Mouse (Mus musculus): ENCODE data around the gene Eno3. TPM values are rescaled to one million over a fixed set of nuclear protein-coding genes. Genes with fewer than 3 reads are reported as not detected.

Gene Eno3
- polyA plus RNA-seq, 1 experiment from 2014 or later = 38.2 TPM

- H3K36me3 ChIP-seq = no peaks in the 10 kb centered on the region
- H3K4me3 ChIP-seq (replicated peaks) = no peak overlapping the region
- no peak overlapping the region for H3K27ac ChIP-seq
- no peaks in the 10 kb centered on the region for H3K27me3 ChIP-seq
- no peak for ATAC-seq (ENCODE audit: insufficient number of reproducible peaks, insufficient read depth, low FRiP score, low TSS enrichment, low read depth)
- H3K9ac ChIP-seq (replicated peaks) = no peak overlapping the region
- H3K4me2 ChIP-seq = no peak overlapping the region
- H3K9me3 ChIP-seq = no peaks in the 10 kb centered on the region
- WGBS = 48% methylated on average over 4 of the region's 4 CpGs
- H3K4me1 ChIP-seq (replicated peaks) = no peaks in the 10 kb centered on the region
Observed at GRCm38 (mm10) chr11:70625473-70625872, 31.5 kb upstream of the Eno3 start.

GRCm38 (mm10) chr11:70626877-70627276 is 30.1 kb upstream of the Eno3 start:
- H3K4me1 ChIP-seq (replicated peaks) = no peaks in the 10 kb centered on the region
- no peaks in the 10 kb centered on the region for H3K27me3 ChIP-seq
- no peak overlapping the region for H3K9ac ChIP-seq (replicated peaks)
- 84% methylated on average over 4 of the region's 4 CpGs for WGBS
- no peaks in the 10 kb centered on the region for H3K9me3 ChIP-seq
- no peak for ATAC-seq (ENCODE audit: insufficient number of reproducible peaks, insufficient read depth, low FRiP score, low TSS enrichment, low read depth)
- H3K4me2 ChIP-seq = no peak overlapping the region
- no peak overlapping the region for H3K4me3 ChIP-seq (replicated peaks)
- H3K36me3 ChIP-seq = no peaks in the 10 kb centered on the region
- H3K27ac ChIP-seq = no peak overlapping the region

- WGBS = 65% methylated on average over 2 of the region's 2 CpGs
- no peak overlapping the region for H3K4me2 ChIP-seq
Observed at GRCm38 (mm10) chr11:70628431-70628830, 28.6 kb upstream of the Eno3 start.

GRCm38 (mm10) chr11:70629557-70629956 is 27.4 kb upstream of the Eno3 start:
- no peak overlapping the region for H3K9ac ChIP-seq (replicated peaks)
- no peaks in the 10 kb centered on the region for H3K4me1 ChIP-seq (replicated peaks)
- no peaks in the 10 kb centered on the region for H3K36me3 ChIP-seq
- no peak overlapping the region for H3K4me3 ChIP-seq (replicated peaks)
- 61% methylated on average over 5 of the region's 5 CpGs for WGBS
- no peaks in the 10 kb centered on the region for H3K9me3 ChIP-seq
- no peaks in the 10 kb centered on the region for H3K27me3 ChIP-seq
- ATAC-seq (ENCODE audit: insufficient number of reproducible peaks, insufficient read depth, low FRiP score, low TSS enrichment, low read depth) = no peak
- H3K4me2 ChIP-seq = no peak overlapping the region
- no peak overlapping the region for H3K27ac ChIP-seq

More at GRCm38 (mm10) chr11:70628431-70628830, 28.6 kb upstream of the Eno3 start:
- no peaks in the 10 kb centered on the region for H3K9me3 ChIP-seq
- no peak overlapping the region for H3K27ac ChIP-seq
- no peaks in the 10 kb centered on the region for H3K4me1 ChIP-seq (replicated peaks)
- no peak overlapping the region for H3K9ac ChIP-seq (replicated peaks)
- no peak overlapping the region for H3K4me3 ChIP-seq (replicated peaks)
- no peaks in the 10 kb centered on the region for H3K27me3 ChIP-seq
- H3K36me3 ChIP-seq = no peaks in the 10 kb centered on the region
- ATAC-seq (ENCODE audit: insufficient number of reproducible peaks, insufficient read depth, low FRiP score, low TSS enrichment, low read depth) = no peak

- H3K27ac ChIP-seq = no peak overlapping the region
- WGBS = 70% methylated on average over 7 of the region's 7 CpGs
Observed at GRCm38 (mm10) chr11:70630129-70630528, 26.9 kb upstream of the Eno3 start.

GRCm38 (mm10) chr11:70635601-70636000 is 21.4 kb upstream of the Eno3 start:
- H3K27ac ChIP-seq = no peak overlapping the region
- no peak overlapping the region for H3K9ac ChIP-seq (replicated peaks)
- no peak overlapping the region for H3K4me3 ChIP-seq (replicated peaks)
- H3K4me2 ChIP-seq = no peak overlapping the region
- no peak for ATAC-seq (ENCODE audit: insufficient number of reproducible peaks, insufficient read depth, low FRiP score, low TSS enrichment, low read depth)
- 82% methylated on average over 4 of the region's 4 CpGs for WGBS
- no peaks in the 10 kb centered on the region for H3K36me3 ChIP-seq
- no peaks in the 10 kb centered on the region for H3K27me3 ChIP-seq
- no peaks in the 10 kb centered on the region for H3K4me1 ChIP-seq (replicated peaks)
- no peaks in the 10 kb centered on the region for H3K9me3 ChIP-seq

More at GRCm38 (mm10) chr11:70630129-70630528, 26.9 kb upstream of the Eno3 start:
- Histone ChIP-seq H3K9me3 (no peaks in the 10 kb centered on the region), H3K9ac (replicated peaks) (no peak overlapping the region), H3K4me1 (replicated peaks) (no peaks in the 10 kb centered on the region), H3K4me3 (replicated peaks) (no peak overlapping the region), H3K4me2 (no peak overlapping the region), H3K36me3 (no peaks in the 10 kb centered on the region), H3K27me3 (no peaks in the 10 kb centered on the region)
- ATAC-seq (ENCODE audit: insufficient number of reproducible peaks, insufficient read depth, low FRiP score, low TSS enrichment, low read depth) = no peak

- WGBS = 81% methylated on average over 1 of the region's 1 CpGs
- H3K4me2 ChIP-seq = no peak overlapping the region
- ATAC-seq (ENCODE audit: insufficient number of reproducible peaks, insufficient read depth, low FRiP score, low TSS enrichment, low read depth) = no peak
Observed at GRCm38 (mm10) chr11:70637764-70638163, 19.2 kb upstream of the Eno3 start.

GRCm38 (mm10) chr11:70638293-70638692 is 18.7 kb upstream of the Eno3 start:
- Histone ChIP-seq H3K9me3 (no peaks in the 10 kb centered on the region), H3K4me3 (replicated peaks) (no peak overlapping the region), H3K36me3 (peaks cover 7% of the 10 kb centered on the region; the same call in 1 of the 2 replicates), H3K27ac (no peak overlapping the region), H3K9ac (replicated peaks) (no peak overlapping the region), H3K4me2 (no peak overlapping the region), H3K4me1 (replicated peaks) (no peaks in the 10 kb centered on the region), H3K27me3 (no peaks in the 10 kb centered on the region)
- ATAC-seq (ENCODE audit: insufficient number of reproducible peaks, insufficient read depth, low FRiP score, low TSS enrichment, low read depth) = no peak
- 85% methylated on average over 1 of the region's 1 CpGs for WGBS

More at GRCm38 (mm10) chr11:70637764-70638163, 19.2 kb upstream of the Eno3 start:
- Histone ChIP-seq H3K27ac (no peak overlapping the region), H3K27me3 (no peaks in the 10 kb centered on the region), H3K9me3 (no peaks in the 10 kb centered on the region), H3K4me3 (replicated peaks) (no peak overlapping the region), H3K36me3 (peaks cover 2% of the 10 kb centered on the region; the same call in 1 of the 2 replicates), H3K4me1 (replicated peaks) (no peaks in the 10 kb centered on the region), H3K9ac (replicated peaks) (no peak overlapping the region)

GRCm38 (mm10) chr11:70638714-70639278 is 18.2 kb upstream of the Eno3 start, which contains the start of gene Gp1ba:
Gene Gp1ba, plus strand, starts transcription at chr11:70639122.
- WGBS = 49% methylated on average over 5 of the region's 5 CpGs

GRCm38 (mm10) chr11:70639976-70640375 is 17.0 kb upstream of the Eno3 start:
- no peak for ATAC-seq (ENCODE audit: insufficient number of reproducible peaks, insufficient read depth, low FRiP score, low TSS enrichment, low read depth)
- H3K36me3 ChIP-seq = peaks cover 24% of the 10 kb centered on the region

More at GRCm38 (mm10) chr11:70638714-70639278, 18.2 kb upstream of the Eno3 start, which contains the start of gene Gp1ba:
- Histone ChIP-seq H3K4me1 (replicated peaks) (no peaks in the 10 kb centered on the region), H3K27ac (no peak within 1 kb of the TSS), H3K27me3 (no peaks in the 10 kb centered on the region), H3K9ac (replicated peaks) (no peak within 1 kb of the TSS), H3K9me3 (no peaks in the 10 kb centered on the region), H3K36me3 (peaks cover 12% of the 10 kb centered on the region), H3K4me2 (no peak within 1 kb of the TSS), H3K4me3 (replicated peaks) (no peak within 1 kb of the TSS)
- ATAC-seq (ENCODE audit: insufficient number of reproducible peaks, insufficient read depth, low FRiP score, low TSS enrichment, low read depth) = no peak

GRCm38 (mm10) chr11:70641241-70641640 is 15.8 kb upstream of the Eno3 start:
- no peak for ATAC-seq (ENCODE audit: insufficient number of reproducible peaks, insufficient read depth, low FRiP score, low TSS enrichment, low read depth)
- H3K9ac ChIP-seq (replicated peaks) = no peak overlapping the region
- WGBS = 87% methylated on average over 7 of the region's 7 CpGs

More at GRCm38 (mm10) chr11:70639976-70640375, 17.0 kb upstream of the Eno3 start:
- Histone ChIP-seq H3K4me3 (replicated peaks) (no peak overlapping the region), H3K27ac (no peak overlapping the region), H3K9me3 (no peaks in the 10 kb centered on the region), H3K4me2 (no peak overlapping the region), H3K27me3 (no peaks in the 10 kb centered on the region), H3K9ac (replicated peaks) (no peak overlapping the region), H3K4me1 (replicated peaks) (no peaks in the 10 kb centered on the region)
- 85% methylated on average over 8 of the region's 8 CpGs for WGBS

GRCm38 (mm10) chr11:70643051-70643450 is 14.0 kb upstream of the Eno3 start:
- Histone ChIP-seq H3K27ac (no peak overlapping the region), H3K36me3 (peaks cover 32% of the 10 kb centered on the region), H3K4me2 (no peak overlapping the region), H3K4me1 (replicated peaks) (peaks cover 16% of the 10 kb centered on the region), H3K9me3 (no peaks in the 10 kb centered on the region), H3K4me3 (replicated peaks) (no peak overlapping the region), H3K27me3 (no peaks in the 10 kb centered on the region), H3K9ac (replicated peaks) (no peak overlapping the region)
- WGBS = 92% methylated on average over 6 of the region's 6 CpGs
- ATAC-seq (ENCODE audit: insufficient number of reproducible peaks, insufficient read depth, low FRiP score, low TSS enrichment, low read depth) = no peak

More at GRCm38 (mm10) chr11:70641241-70641640, 15.8 kb upstream of the Eno3 start:
- Histone ChIP-seq H3K36me3 (peaks cover 32% of the 10 kb centered on the region), H3K27ac (no peak overlapping the region), H3K4me1 (replicated peaks) (peaks cover 12% of the 10 kb centered on the region), H3K4me2 (no peak overlapping the region), H3K27me3 (no peaks in the 10 kb centered on the region), H3K9me3 (no peaks in the 10 kb centered on the region), H3K4me3 (replicated peaks) (no peak overlapping the region)
